ENCODE assay signal across 7 mouse cellular contexts in genomic region chr17:90455409-90455775, GRCm38 (mm10).
DNase-seq lines count a peak whose midpoint lies in the region; ATAC-seq and TF ChIP-seq lines count a peak whose summit lies in the region.

No protein-coding gene starts in this region.

- ATAC-seq in megakaryocyte, adult 5-6 weeks (ENCODE audit: poor library complexity, severe bottlenecking), result no peak
- peak; percentile 63 for ATAC-seq in forebrain, postnatal 0 days
- ATAC-seq in midbrain, postnatal 0 days (ENCODE audit: low FRiP score), result peak; percentile 68

- intact Hi-C loops in left cerebral cortex, postnatal 14 days (cut with DNase I), result loop anchor here (10.0 kb wide), 1 partner anchor 371 kb away; no protein-coding TSS in a partner anchor

- peak overlapping the region; percentile 90 for H3K27ac ChIP-seq in forebrain, postnatal 0 days (ENCODE audit: low read depth, low read length)
- peak overlapping the region; percentile 86 for H3K27ac ChIP-seq in midbrain, postnatal 0 days (ENCODE audit: low read depth, low read length)
- no peak overlapping the region for H3K27ac ChIP-seq in thymus, adult 2 months (ENCODE audit: control insufficient read depth, insufficient read depth, low read length)

- no peaks in the 10 kb centered on the region for H3K36me3 ChIP-seq in megakaryocyte, embryonic 14.5 days (replicated peaks; ENCODE audit: low read length)
- H3K36me3 ChIP-seq in forebrain, postnatal 0 days (ENCODE audit: insufficient read depth), result no peaks in the 10 kb centered on the region
- H3K36me3 ChIP-seq in midbrain, postnatal 0 days (ENCODE audit: insufficient read depth, low read length), result no peaks in the 10 kb centered on the region
- H3K36me3 ChIP-seq in thymus, adult 2 months (ENCODE audit: control insufficient read depth, insufficient read depth, low read length), result no peaks in the 10 kb centered on the region

- H3K4me1 ChIP-seq in megakaryocyte, embryonic 14.5 days, result peaks cover 15% of the 10 kb centered on the region
- H3K4me1 ChIP-seq in forebrain, postnatal 0 days (ENCODE audit: insufficient read depth), result peaks cover 9% of the 10 kb centered on the region; the same call in 1 of the 2 replicates
- peaks cover 6% of the 10 kb centered on the region; the same call in 1 of the 2 replicates for H3K4me1 ChIP-seq in midbrain, postnatal 0 days (ENCODE audit: insufficient read depth, low read length)
- no peaks in the 10 kb centered on the region for H3K4me1 ChIP-seq in thymus, adult 2 months (replicated peaks; ENCODE audit: control insufficient read depth, insufficient read depth, low read length)

- peaks cover 41% of the 10 kb centered on the region for H3K27me3 ChIP-seq in megakaryocyte, embryonic 14.5 days (replicated peaks)
- no peaks in the 10 kb centered on the region for H3K27me3 ChIP-seq in forebrain, postnatal 0 days (ENCODE audit: insufficient read depth, low read length)
- H3K27me3 ChIP-seq in midbrain, postnatal 0 days (ENCODE audit: insufficient read depth, low read length), result no peaks in the 10 kb centered on the region
- H3K27me3 ChIP-seq in thymus, adult 2 months (ENCODE audit: control insufficient read depth, insufficient read depth, low read length), result peaks cover 6% of the 10 kb centered on the region; the same call in 1 of the 2 replicates

- WGBS in forebrain, postnatal 0 days, result 2% methylated on average over 23 of the region's 23 CpGs
- WGBS in midbrain, postnatal 0 days, result 0% methylated on average over 23 of the region's 23 CpGs
- 3% methylated on average over 23 of the region's 23 CpGs for WGBS in thymus, adult 2 months

- peak overlapping the region; percentile 79 for H3K4me2 ChIP-seq in forebrain, postnatal 0 days (ENCODE audit: low read depth)
- peak overlapping the region; percentile 71 for H3K4me2 ChIP-seq in midbrain, postnatal 0 days (ENCODE audit: low read depth, low read length, poor library complexity, severe bottlenecking)

- no peak for TF ChIP-seq CTCF in forebrain, postnatal 0 days (IDR thresholded peaks at IDR 0.05; ENCODE audit: low read depth)
- no peak for TF ChIP-seq CTCF in midbrain, postnatal 0 days (IDR thresholded peaks at IDR 0.05)
- TF ChIP-seq CTCF in thymus, adult 2 months (IDR thresholded peaks at IDR 0.05; ENCODE audit: borderline replicate concordance, control insufficient read depth, extremely low read depth, insufficient read depth, low read length, poor library complexity), result no peak

- peaks cover 7% of the 10 kb centered on the region; the same call in 1 of the 2 replicates for H3K9me3 ChIP-seq in megakaryocyte, embryonic 14.5 days
- no peaks in the 10 kb centered on the region for H3K9me3 ChIP-seq in forebrain, postnatal 0 days (ENCODE audit: low read length)
- no peaks in the 10 kb centered on the region for H3K9me3 ChIP-seq in midbrain, postnatal 0 days (ENCODE audit: low read length)

- no peak for TF ChIP-seq POLR2A in thymus, adult 2 months (IDR thresholded peaks at IDR 0.05; ENCODE audit: control insufficient read depth, extremely low read depth, insufficient read depth, low read length, poor library complexity)

- peak overlapping the region; percentile 81 for H3K9ac ChIP-seq in forebrain, postnatal 0 days
- H3K9ac ChIP-seq in midbrain, postnatal 0 days (replicated peaks; ENCODE audit: low read length, poor library complexity, severe bottlenecking), result peak overlapping the region; percentile 81

- DNase-seq in cerebellum, postnatal 4 days (ENCODE audit: low spot score in 2 of 2), result peak; percentile 21 to 58
- no peak for DNase-seq in forebrain, postnatal 0 days
- peak; percentile 20 to 37 for DNase-seq in left cerebral cortex, postnatal 14 days (ENCODE audit: low spot score in 2 of 2)
- peak; percentile 53 for DNase-seq in midbrain, postnatal 0 days (ENCODE audit: low spot score)
- no peak for DNase-seq in thymus, adult 2 months

- peak overlapping the region; percentile 84 for H3K4me3 ChIP-seq in megakaryocyte, embryonic 14.5 days (replicated peaks)
- H3K4me3 ChIP-seq in forebrain, postnatal 0 days (ENCODE audit: low read depth, low read length), result peak overlapping the region; percentile 50
- peak overlapping the region; percentile 74 for H3K4me3 ChIP-seq in midbrain, postnatal 0 days (ENCODE audit: low read depth, low read length)
- no peak overlapping the region for H3K4me3 ChIP-seq in thymus, adult 2 months (ENCODE audit: control insufficient read depth, insufficient read depth, low read length)

Comparison
In these comparisons a context has a peak if more than half of its experiments do, and no peak if none do; other contexts are left out.
1. DNase-seq: peak in cerebellum, postnatal 4 days (2 of 2), left cerebral cortex, postnatal 14 days (2 of 2) and midbrain, postnatal 0 days (single experiment); none in forebrain, postnatal 0 days (single experiment) and thymus, adult 2 months (single experiment).